Mouse (Mus musculus) urinary bladder, postnatal 14 days (tissue): Measurements from ENCODE around the gene Tmco4.

Experiments
- DNase-seq: peaks from one replicate; pipeline ENCODE4 v3.0.0; 2021; ENCODE audit warnings: low spot score

Tmco4 gene

GRCm38 (mm10) chr4:139092356-139093195 lies 119.9 kb downstream of the Tmco4 start, which contains the start of gene Nbl1:
Gene Nbl1, minus strand, starts transcription at chr4:139092993.
- DNase-seq, result peak; percentile 76

GRCm38 (mm10) chr4:139093196-139093530 lies 120.5 kb downstream of the Tmco4 start:
- no peak for DNase-seq

DNA sequence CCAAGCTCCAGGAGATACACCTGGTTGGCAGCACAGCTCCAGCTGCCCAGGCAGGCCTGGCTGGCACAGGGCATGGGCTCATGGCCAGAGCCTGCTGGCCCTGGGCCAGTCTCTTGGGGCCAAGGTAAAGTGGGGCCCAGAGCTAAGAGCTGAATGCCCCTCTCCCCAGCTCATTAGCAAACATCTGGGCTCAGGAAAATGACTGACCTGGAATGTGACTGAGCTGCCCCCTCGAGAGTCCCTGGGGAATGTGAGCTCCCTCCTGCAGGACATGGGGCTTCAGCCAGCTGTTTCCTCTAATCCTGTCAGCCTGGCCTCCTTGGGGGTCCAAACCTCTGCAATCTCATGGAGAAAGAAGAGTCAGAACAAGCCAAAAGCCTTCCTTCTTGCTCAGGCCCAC lies 122.7 kb downstream of the Tmco4 start:
- peak; percentile 44 for DNase-seq

GRCm38 (mm10) chr4:139096201-139096600 lies 123.5 kb downstream of the Tmco4 start:
- no peak for DNase-seq

DNA sequence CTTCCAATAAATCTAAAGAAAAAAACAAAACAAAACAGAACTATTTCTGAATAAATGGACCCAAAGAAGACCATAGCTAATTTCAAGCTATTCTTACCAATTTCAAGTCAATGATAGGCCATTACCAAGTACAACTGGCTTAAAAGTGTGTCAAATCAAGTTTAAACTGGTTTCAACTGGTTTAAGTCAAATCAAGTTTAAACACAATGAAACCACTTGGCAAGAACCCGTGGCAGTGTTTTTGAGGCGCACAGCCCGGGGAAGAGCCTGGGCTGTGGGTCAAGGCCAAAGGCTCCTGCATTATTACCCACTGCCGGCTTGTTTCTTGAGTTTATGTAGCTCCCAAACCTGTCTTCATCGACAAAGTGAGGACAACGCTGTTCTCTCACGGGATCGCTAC lies 127.6 kb downstream of the Tmco4 start:
- no peak for DNase-seq

- DNase-seq, result no peak
Observed at GRCm38 (mm10) chr4:139101546-139101945, 128.9 kb downstream of the Tmco4 start.

DNA sequence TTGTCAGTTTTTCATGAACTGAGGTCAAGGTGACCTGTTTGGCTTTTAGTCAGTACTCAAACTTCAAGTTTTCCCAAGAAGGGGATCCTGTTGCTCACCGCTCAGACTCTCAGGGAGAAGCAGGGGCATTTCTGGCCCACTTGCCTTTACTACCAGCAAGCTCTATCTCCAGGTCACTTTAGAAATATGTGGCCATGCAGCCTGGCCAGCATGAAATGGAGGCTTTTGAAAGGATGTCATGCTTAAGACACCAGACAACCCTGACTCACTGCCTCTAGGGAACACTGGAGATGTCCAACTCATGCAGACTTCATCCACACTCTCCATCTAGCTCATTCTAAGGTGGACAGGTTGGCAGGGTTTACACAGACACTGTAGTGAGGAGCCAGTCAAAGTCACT lies 132.8 kb downstream of the Tmco4 start:
- DNase-seq, result no peak
